Mouse (Mus musculus) cerebellum, postnatal 10 days (tissue): ENCODE results near the gene Cacna2d3.

ENCODE experiments used
- DNase-seq, 2 experiments: peaks; one replicate each; pipeline ENCODE4 v3.0.0; 2021; ENCODE audit warnings: mixed read lengths in 2 of 2

Cacna2d3 gene

GRCm38 (mm10) chr14:29721488-29722385 is at the start of gene Cacna2d3:
Gene Cacna2d3 (minus strand): TSS chr14:29721864.
- DNase-seq: peak; percentile 72 to 76

DNA sequence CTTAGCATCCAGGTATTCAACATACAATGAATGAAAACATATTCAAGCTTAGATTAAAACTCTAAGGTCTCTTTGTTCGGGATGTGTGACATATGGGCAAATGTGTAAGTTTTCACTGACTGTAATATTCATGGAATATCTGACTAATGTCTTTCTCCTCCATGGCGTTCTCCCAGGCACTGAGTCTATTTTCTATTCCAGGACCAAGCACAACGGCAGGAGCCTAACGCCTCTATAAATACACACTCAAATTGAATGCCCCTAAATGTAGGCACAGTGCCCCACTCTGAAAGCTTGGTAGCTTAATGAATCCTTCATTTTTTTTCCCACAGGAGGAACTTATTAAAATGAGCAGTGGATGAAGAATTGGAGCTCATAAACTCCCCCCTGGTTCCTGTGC is 47.8 kb upstream of the Cacna2d3 start:
- no peak for DNase-seq

- no peak for DNase-seq
Observed at GRCm38 (mm10) chr14:29752876-29753275, 31.2 kb upstream of the Cacna2d3 start.

- no peak for DNase-seq
Observed at GRCm38 (mm10) chr14:29738751-29739150, 17.1 kb upstream of the Cacna2d3 start.

DNA sequence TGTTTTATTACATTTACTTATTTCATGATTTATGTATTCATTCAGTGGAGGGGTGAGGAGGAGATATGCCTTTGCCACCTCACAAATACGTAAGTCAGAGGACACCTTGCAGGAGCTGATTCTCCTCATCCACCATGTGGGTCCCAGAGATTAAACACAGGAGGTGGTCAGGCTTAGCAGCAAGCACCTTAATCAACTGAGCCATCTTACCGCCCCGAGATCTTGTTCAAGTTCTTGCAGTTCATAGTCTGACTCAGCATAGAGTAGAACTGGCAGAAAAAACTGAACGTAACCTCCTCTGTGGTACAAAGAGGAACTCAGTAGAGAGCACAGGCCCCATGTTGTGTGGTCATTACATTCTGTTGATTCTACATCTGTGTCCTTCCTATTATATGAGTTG is 8.6 kb upstream of the Cacna2d3 start:
- DNase-seq: no peak

GRCm38 (mm10) chr14:29729009-29729408 is 7.3 kb upstream of the Cacna2d3 start:
- DNase-seq: no peak

DNA sequence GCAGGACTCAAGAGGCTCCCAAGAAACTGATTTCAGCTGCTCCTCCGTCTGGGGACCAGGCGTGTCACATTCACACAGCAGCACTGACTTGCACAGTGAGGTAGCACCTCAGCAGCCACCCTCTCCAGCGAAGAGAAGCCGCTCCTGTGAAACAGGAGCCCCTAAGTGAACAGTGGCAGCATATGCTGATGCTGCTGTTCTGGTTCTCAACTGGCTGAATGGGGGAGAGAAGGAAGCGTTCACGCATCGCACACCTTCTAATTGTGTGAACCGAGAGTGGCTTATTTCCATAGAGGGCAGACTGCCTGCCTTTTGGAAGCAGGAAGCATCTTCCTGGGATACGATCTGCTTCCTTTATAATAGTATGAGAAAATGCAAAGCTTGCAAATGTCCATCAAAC is 5.9 kb upstream of the Cacna2d3 start:
- no peak for DNase-seq

GRCm38 (mm10) chr14:29723267-29723666 is 1.6 kb upstream of the Cacna2d3 start:
- peak; percentile 72 to 77 for DNase-seq

GRCm38 (mm10) chr14:29722386-29723221 is 940 bp upstream of the Cacna2d3 start:
- peak; percentile 62 to 73 for DNase-seq

DNA sequence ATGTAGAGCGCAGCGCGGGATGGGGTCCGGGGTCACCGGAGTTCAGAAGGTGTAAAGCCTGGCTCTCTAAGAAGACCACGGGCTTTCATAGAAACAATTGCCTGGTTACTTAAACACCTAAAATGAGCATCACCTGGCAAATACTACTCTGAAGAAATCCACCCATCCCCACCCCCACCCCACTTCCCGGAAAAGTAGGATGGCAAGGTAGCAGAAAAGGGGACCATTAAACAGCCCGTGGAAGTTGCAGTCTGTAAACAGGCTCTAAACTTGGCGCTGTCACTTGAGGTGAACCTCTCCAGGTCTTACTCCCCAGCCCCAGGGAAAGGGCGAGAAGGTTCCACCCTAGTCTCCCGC is 555 bp downstream of the Cacna2d3 start:
- no peak for DNase-seq

DNA sequence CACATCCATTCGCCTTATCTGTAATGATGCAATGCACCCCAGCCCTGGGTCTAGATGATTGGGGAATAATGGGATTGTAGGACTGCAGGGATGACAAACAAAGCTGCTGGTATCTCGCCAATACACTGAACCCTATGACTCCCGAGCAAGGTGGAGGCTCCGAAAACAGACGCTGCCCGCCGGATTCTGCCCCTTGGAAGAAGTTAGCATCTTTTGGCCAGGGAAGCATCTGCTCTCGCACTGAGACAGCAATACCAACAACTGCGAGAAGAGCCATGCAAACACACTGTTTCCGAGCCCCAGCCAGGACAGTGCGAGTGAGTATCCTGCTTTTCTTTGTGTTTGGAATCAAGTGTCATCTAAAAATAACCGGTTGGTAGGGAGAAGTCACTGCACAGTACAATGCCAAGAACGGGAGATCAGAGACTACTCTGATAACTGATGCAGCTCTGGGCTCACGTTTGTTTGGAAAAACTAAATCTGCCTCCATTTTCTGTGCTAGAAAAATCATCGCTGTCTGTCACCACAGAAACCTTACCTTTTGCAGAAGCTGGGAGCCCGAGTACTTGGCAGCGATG is 1.2 kb downstream of the Cacna2d3 start:
- DNase-seq: peak; percentile 74 to 76

- peak; percentile 30 to 69 for DNase-seq
Observed at GRCm38 (mm10) chr14:29712621-29713020, 9.0 kb downstream of the Cacna2d3 start.

DNA sequence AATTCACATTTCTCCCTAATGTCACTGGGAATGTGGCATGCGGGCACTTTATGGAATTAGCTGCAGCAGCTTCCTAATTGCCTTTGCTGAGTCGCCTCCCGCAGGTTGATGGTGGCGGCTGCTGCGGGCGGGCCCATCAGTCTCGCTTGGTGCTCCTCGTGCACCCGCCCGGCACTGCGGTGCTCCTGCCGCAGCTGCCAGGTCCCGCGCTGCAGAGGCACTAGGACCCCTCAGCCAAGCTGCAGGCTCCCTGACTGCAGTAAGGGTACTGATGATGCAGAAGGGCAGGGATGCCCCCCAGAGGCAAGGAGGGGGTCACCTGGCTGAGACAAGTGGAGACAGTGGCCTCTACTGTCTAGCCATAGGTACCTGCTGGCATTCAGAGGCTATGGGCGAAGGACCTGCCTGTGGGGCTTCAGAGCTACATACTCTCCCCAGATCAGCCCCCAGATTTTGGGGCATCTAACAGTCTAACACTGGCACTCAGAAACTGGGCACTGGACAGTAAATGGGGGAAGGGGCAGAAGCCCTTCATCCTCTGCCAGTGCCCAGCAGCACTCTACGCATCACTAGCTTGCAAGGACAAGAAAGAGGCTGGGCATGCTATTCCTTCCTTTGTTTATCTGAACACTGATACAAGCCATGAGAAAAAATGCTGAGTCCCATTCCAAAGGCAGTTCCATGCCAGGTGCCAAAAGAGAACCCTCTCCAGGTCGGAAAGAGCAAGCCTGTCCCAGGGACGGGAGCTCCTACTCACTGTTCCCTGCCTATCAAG is 13.9 kb downstream of the Cacna2d3 start:
- peak; percentile 48 for DNase-seq

- peak in 1 of 2 experiments; percentile 34 for DNase-seq
Observed at GRCm38 (mm10) chr14:29702762-29703161, 18.9 kb downstream of the Cacna2d3 start.

- DNase-seq: peak; percentile 84 to 87
Observed at GRCm38 (mm10) chr14:29696131-29696530, 25.5 kb downstream of the Cacna2d3 start.

DNA sequence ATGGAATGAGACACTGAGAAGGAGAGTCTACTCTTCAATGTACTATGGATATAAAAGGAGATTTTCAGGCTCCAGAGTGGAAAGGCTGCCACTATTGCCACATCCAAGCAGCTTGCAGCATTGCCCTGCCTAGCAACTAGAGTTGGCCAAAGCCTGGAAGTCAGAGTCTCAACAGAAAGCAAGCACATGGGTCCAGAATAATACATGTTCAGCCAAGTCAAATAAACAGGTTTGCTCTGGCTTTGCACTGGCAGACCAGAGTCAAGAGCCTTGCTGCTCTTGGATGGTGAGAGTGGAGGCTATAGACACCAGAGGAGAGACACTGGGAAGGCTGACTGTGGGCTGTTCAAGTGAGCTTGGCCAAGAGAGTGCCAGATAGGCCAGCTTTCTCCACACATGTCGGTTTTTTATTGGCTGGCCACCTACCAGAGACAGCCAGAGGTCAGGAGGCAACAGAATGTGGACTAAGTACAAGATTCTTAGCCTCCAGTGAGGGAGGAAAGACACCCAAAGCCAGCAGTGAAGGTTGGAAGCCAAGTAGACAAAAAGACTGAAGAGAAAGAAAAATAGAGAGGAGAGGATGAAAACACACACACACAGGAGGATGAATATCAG is 49.1 kb downstream of the Cacna2d3 start:
- DNase-seq: peak in 1 of 2 experiments; percentile 26

DNA sequence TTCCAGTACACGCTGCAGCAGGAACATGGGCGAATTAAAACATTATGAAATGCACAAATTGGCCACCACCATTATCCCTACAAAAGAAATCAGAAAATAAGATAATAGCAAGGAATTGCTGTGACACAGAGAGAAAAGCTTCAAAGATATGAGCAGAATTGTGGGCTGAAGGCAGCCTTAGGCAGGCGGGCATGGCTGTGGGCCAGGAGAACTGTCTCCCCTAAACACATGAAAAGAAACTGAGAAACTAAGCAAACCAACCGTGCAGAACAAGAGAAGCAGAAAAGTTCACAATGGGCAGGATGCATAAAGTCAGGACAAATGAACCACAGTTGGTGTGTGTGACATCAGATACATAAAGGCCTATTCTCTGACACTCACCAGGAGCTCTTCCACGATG is 51.8 kb downstream of the Cacna2d3 start:
- DNase-seq: peak; percentile 41 to 52

DNA sequence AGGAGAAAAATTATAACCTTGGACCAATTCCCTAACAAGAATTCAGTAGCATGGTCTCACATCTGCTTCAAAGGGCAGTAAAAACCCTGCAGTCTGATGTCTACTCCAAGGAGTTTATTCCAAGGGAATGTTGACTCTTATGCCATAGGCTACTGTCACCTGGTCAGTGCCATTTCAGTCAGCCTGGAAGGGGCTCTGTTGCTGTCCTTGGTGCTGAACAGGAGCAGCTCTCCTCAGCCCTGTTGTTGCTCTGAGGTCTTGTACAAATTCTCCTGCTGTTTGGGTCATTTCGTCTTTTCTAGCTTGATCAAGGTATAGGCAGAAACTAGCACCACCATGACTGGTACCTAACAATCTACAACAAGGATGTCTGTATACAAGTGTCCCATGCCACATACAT is 64.7 kb downstream of the Cacna2d3 start:
- DNase-seq: no peak

- no peak for DNase-seq
Observed at GRCm38 (mm10) chr14:29650591-29650990, 71.1 kb downstream of the Cacna2d3 start.

DNA sequence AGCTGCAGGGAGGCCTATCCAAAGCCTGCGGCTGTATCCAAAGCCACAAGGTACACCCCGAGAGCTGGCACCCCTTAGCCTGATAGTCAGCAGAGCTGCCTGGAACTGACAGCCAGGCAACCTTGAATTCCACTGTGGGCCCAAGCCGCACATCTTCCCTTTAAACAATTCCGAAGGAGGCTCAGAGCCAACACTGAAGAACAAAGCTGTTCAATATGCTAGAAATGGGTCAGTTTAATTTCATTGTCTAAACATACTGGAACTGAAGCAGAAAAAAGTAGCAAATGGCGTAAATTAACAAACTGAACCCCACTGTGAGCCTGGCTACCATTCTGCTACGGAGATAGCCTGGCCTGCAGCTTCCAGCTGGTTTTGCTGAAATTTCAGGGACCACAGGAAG is 72.9 kb downstream of the Cacna2d3 start:
- DNase-seq: peak; percentile 66 to 78

DNA sequence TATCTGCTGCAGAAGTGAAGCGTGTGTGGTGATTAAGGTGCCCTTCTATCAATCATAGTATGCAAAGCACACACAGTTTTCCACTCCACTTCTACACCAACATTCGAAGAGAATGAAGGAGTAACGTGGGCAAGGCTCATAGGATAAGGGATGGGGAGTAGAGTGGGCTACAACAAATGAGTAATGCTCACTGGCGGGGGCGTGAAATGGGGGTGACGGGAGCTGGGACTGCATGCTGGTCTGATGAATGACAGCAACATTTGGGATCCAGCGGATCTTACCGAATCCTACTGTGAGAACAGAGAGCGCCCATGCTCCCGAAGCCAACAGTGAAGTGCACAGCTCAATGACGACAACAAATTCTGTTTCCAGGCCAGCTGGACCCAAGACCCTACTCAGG is 76.2 kb downstream of the Cacna2d3 start:
- DNase-seq: peak in 1 of 2 experiments; percentile 25

GRCm38 (mm10) chr14:29643217-29643616 is 78.4 kb downstream of the Cacna2d3 start:
- DNase-seq: no peak
